ENCODE assay signal across 8 mouse cellular contexts in the genomic region with DNA sequence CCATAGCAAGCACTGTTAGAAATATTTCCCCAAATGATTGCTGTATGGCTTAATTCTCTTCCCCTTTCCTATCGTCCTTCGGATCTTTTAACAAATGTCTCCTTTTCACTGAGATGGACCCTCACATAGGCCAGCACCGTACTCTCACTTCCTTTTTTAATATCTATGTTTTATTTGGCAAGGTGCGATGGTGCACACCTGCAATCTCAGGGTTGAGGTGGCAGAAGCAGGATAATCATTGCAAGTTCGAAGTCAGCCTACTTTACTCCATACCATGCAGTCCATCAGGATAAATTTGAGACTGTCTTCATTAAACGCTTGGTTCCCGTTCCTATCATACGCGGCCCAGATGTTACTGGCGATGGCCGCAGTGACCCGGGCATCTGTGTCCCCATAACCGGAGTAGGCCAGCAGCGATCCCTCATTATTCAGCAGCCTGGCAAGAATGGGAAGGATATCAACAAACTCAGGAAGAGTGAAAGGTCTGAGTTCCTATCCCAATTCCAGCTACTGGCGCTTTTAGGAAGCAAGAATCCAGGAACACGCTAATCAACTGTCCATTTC. TPM values are rescaled to one million over a fixed set of nuclear protein-coding genes. Genes with fewer than 3 reads are reported as not detected.
A peak's percentile ranks its signal among the peaks of the same experiment; 100 is the strongest.
DNase-seq lines count a peak whose midpoint lies in the region; ATAC-seq and TF ChIP-seq lines count a peak whose summit lies in the region.

No protein-coding gene starts in this region.

- TF ChIP-seq POLR2A in spleen, adult 2 months (IDR thresholded peaks at IDR 0.05; ENCODE audit: low read depth, low read length), result no peak

- 0 out of 2 replicates have a peak, but pooled peaks cover 4% of the 10 kb centered on the region for H3K4me1 ChIP-seq in spleen, adult 2 months (ENCODE audit: control insufficient read depth, insufficient read depth, insufficient read length)
- peaks cover 26% of the 10 kb centered on the region for H3K4me1 ChIP-seq in liver, embryonic 11.5 days (replicated peaks; ENCODE audit: control insufficient read depth, insufficient read depth, low read length)

- TF ChIP-seq CTCF in spleen, adult 2 months (IDR thresholded peaks at IDR 0.05; ENCODE audit: extremely low read depth, insufficient read depth, insufficient read length, insufficient replicate concordance), result no peak

- H3K4me3 ChIP-seq in spleen, adult 2 months (ENCODE audit: extremely low read depth, insufficient read depth, insufficient read length), result peak overlapping the region; percentile 89
- H3K4me3 ChIP-seq in liver, embryonic 11.5 days (ENCODE audit: low read depth, low read length), result peak overlapping the region; percentile 92

- peak overlapping the region; percentile 76 for H3K27ac ChIP-seq in spleen, adult 2 months (ENCODE audit: insufficient read depth, low read length)
- peak overlapping the region; percentile 65; the same call in 1 of the 2 replicates for H3K27ac ChIP-seq in liver, embryonic 11.5 days (ENCODE audit: low read depth, low read length)

- H3K9ac ChIP-seq in liver, embryonic 11.5 days (ENCODE audit: low read depth, low read length), result peak overlapping the region; percentile 72

- H3K9me3 ChIP-seq in liver, embryonic 11.5 days (ENCODE audit: control insufficient read depth, low read length), result no peaks in the 10 kb centered on the region

- WGBS in spleen, adult 2 months, result 5% methylated on average over 16 of the region's 16 CpGs
- WGBS in liver, embryonic 11.5 days, result 18% methylated on average over 16 of the region's 16 CpGs

- peak; percentile 66 for DNase-seq in cerebellum, adult 11-12 months
- no peak for DNase-seq in cerebellum, adult 9-11 months
- DNase-seq in spleen, adult 2 months (ENCODE audit: low read depth in 1 of 2, low spot score in 2 of 2), result no peak
- DNase-seq in spleen, postnatal 36 days (ENCODE audit: low spot score in 2 of 2), result no peak
- no peak for DNase-seq in liver, embryonic 11.5 days (ENCODE audit: low spot score)
- DNase-seq in urinary bladder, postnatal 14 days (ENCODE audit: low spot score), result no peak
- no peak for DNase-seq in ovary, adult 18-20 months (ENCODE audit: low spot score)
- no peak for DNase-seq in embryo, embryonic 9.5 days (ENCODE audit: extremely low spot score)

- H3K27me3 ChIP-seq in spleen, adult 2 months (ENCODE audit: control insufficient read depth, insufficient read depth, low read length), result no peaks in the 10 kb centered on the region
- H3K27me3 ChIP-seq in liver, embryonic 11.5 days (replicated peaks; ENCODE audit: control insufficient read depth, insufficient read depth, low read length), result no peaks in the 10 kb centered on the region

- peaks cover 5% of the 10 kb centered on the region; the same call in 1 of the 2 replicates for H3K36me3 ChIP-seq in spleen, adult 2 months (ENCODE audit: control insufficient read depth, insufficient read depth, low read length)
- peaks cover 19% of the 10 kb centered on the region for H3K36me3 ChIP-seq in liver, embryonic 11.5 days (ENCODE audit: control insufficient read depth, insufficient read depth, low read length)

- ATAC-seq in liver, embryonic 11.5 days (replicated peaks; ENCODE audit: low FRiP score), result no peak

- H3K4me2 ChIP-seq in liver, embryonic 11.5 days, result peak overlapping the region; percentile 93

RNA-seq across cellular contexts. Expression of gene Lamtor2, which starts 0.7 kb away (rescaled TPM):
- polyA plus RNA-seq in spleen, adult 2 months (2012; rRNA removed), result 104 and 141 TPM in 2 replicates
- polyA plus RNA-seq in liver, embryonic 11.5 days (2014; fragmentation: Nextera tagmentation; extraction: Ambion mirVana), result 111 and 120 TPM in 2 replicates

RNA-seq across cellular contexts. Expression of gene Ubqln4, which starts 1.4 kb away (rescaled TPM):
- 32.5 and 33.7 TPM in 2 replicates for polyA plus RNA-seq in spleen, adult 2 months (2012; rRNA removed)
- polyA plus RNA-seq in liver, embryonic 11.5 days (2014; fragmentation: Nextera tagmentation; extraction: Ambion mirVana), result 65.8 and 67.7 TPM in 2 replicates

RNA-seq across cellular contexts. Expression of gene Rab25, which starts 4.1 kb away (rescaled TPM):
- polyA plus RNA-seq in spleen, adult 2 months (2012; rRNA removed), result 1.0 and 1.3 TPM in 2 replicates
- 1.1 and 1.2 TPM in 2 replicates for polyA plus RNA-seq in liver, embryonic 11.5 days (2014; fragmentation: Nextera tagmentation; extraction: Ambion mirVana)

RNA-seq across cellular contexts. Expression of gene Mex3a, which starts 20.0 kb away (rescaled TPM):
- 1.00 and 1.0 TPM in 2 replicates for polyA plus RNA-seq in spleen, adult 2 months (2012; rRNA removed)
- 9.4 and 10.2 TPM in 2 replicates for polyA plus RNA-seq in liver, embryonic 11.5 days (2014; fragmentation: Nextera tagmentation; extraction: Ambion mirVana)

RNA-seq across cellular contexts. Expression of gene Ssr2, which starts 23.5 kb away (rescaled TPM):
- 77.2 and 88.7 TPM in 2 replicates for polyA plus RNA-seq in spleen, adult 2 months (2012; rRNA removed)
- 306 and 307 TPM in 2 replicates for polyA plus RNA-seq in liver, embryonic 11.5 days (2014; fragmentation: Nextera tagmentation; extraction: Ambion mirVana)
